Mouse (Mus musculus): Measurements from ENCODE around the gene Kcnq2.

- TF ChIP-seq POLR2A (IDR thresholded peaks at IDR 0.05; ENCODE audit: borderline replicate concordance, control insufficient read depth, low read depth, low read length) (no peak), CTCF (IDR thresholded peaks at IDR 0.05; ENCODE audit: control insufficient read depth, insufficient read depth, low read length) (no peak)
Observed at GRCm38 (mm10) chr2:181035186-181035585, 99.9 kb downstream of the Kcnq2 start.

Data from bone marrow, adult 2 months (tissue).